Mouse (Mus musculus): ENCODE data around the gene Lpcat4. TPM values are rescaled to one million over a fixed set of nuclear protein-coding genes. Genes with fewer than 3 reads are reported as not detected.

Lpcat4 gene
- total and polyA plus RNA-seq, 2 experiments from 2014 or later, result 21.6 to 23.3 TPM

DNA sequence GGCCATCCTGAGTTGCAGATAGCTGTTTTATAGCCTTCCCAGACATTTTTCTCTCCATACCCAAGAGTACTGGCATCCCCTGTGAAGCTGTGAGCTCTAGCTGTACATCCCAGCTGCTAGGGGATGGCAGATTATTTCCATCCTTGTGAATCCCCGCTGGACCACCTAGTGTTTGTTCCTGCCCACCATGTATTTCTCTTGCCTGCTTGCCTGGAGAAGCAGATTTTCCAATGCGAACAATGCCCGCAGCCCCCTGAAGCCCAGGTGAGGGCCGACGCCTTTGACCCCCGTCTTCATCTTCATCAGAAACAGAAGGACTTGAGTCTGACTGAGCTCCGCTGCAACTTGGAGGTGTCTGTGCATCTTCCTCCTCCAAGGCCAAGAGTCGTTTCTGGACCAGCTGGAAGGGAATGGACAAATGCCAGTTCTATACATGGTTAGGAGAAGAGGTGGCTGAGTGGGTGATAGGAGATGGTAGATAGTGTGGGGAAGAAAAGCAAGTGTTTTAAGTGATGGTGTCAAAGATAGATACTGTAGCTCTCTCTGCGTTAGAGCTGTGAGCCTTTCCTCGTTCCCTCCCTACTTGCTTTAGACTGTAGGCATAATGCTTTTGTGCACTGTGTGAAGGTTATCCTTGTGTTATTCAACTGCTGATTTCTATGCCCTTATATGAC lies 10.6 kb downstream of the Lpcat4 start:
- Histone ChIP-seq H3K9ac (replicated peaks; ENCODE audit: low read length, poor library complexity, severe bottlenecking) (no peak overlapping the region), H3K27ac (ENCODE audit: low read depth, low read length) (no peak overlapping the region), H3K27me3 (ENCODE audit: insufficient read depth, low read length) (no peaks in the 10 kb centered on the region), H3K4me1 (ENCODE audit: insufficient read depth, low read length) (no peaks in the 10 kb centered on the region), H3K36me3 (ENCODE audit: insufficient read depth, low read length) (peaks cover 31% of the 10 kb centered on the region), H3K4me3 (ENCODE audit: low read depth, low read length) (no peak overlapping the region), H3K9me3 (ENCODE audit: low read length) (no peaks in the 10 kb centered on the region), H3K4me2 (ENCODE audit: low read depth, low read length, poor library complexity, severe bottlenecking) (no peak overlapping the region)
- DNase-seq (ENCODE audit: low spot score), result no peak
- ATAC-seq (ENCODE audit: low FRiP score), result no peak
- TF ChIP-seq CTCF (IDR thresholded peaks at IDR 0.05), result no peak
- 93% methylated on average over 10 of the region's 10 CpGs for WGBS

DNA sequence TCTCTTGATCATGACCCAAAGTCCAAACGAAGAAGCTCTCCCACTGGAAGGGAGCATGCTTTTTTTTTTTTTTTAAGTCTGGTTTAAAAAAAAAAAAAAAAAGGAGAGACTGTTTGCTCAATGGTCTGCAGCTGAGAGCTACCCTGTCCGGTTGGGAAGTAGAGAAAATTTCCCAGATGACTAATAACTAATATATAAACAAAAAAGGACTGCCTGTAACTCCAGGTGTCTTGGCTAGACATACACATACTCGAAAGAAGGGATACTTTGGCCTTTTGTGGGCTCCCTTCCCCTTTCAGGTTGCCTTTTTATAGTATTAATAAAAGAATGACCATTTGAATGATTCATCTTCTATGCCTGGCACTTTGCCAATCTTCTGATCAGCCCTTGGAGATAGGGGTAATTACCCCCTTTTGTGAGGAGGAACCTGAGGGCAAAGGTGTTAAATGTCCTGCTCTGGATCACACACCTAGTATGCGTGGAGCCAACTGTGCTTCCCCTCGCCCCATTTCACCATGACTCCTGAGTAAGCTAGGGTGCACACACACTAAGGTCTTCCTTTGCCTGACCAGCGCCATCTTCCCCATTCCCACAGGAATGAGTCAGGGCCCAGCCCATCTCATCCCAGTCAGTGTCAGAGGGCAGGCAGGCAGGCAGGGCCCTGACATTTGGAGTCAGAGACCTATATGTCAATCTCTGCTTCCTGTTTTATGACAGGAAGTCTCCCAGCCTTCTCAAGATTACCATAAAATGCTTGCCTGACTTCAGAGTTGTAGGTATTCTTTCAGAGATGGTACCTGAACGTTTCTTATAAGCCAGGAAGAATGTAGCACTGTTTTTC lies 15.6 kb downstream of the Lpcat4 start:
- TF ChIP-seq CTCF (IDR thresholded peaks at IDR 0.05), result no peak
- Histone ChIP-seq H3K4me2 (ENCODE audit: low read depth, low read length, poor library complexity, severe bottlenecking) (no peak overlapping the region), H3K27ac (ENCODE audit: low read depth, low read length) (no peak overlapping the region), H3K4me3 (ENCODE audit: low read depth, low read length) (no peak overlapping the region), H3K4me1 (ENCODE audit: insufficient read depth, low read length) (no peaks in the 10 kb centered on the region), H3K9ac (replicated peaks; ENCODE audit: low read length, poor library complexity, severe bottlenecking) (no peak overlapping the region), H3K27me3 (ENCODE audit: insufficient read depth, low read length) (no peaks in the 10 kb centered on the region), H3K36me3 (ENCODE audit: insufficient read depth, low read length) (peaks cover 4% of the 10 kb centered on the region; the same call in 1 of the 2 replicates), H3K9me3 (ENCODE audit: low read length) (no peaks in the 10 kb centered on the region)
- 70% methylated on average over 7 of the region's 7 CpGs for WGBS
- ATAC-seq (ENCODE audit: low FRiP score) (no peak), DNase-seq (ENCODE audit: low spot score) (no peak)

DNA sequence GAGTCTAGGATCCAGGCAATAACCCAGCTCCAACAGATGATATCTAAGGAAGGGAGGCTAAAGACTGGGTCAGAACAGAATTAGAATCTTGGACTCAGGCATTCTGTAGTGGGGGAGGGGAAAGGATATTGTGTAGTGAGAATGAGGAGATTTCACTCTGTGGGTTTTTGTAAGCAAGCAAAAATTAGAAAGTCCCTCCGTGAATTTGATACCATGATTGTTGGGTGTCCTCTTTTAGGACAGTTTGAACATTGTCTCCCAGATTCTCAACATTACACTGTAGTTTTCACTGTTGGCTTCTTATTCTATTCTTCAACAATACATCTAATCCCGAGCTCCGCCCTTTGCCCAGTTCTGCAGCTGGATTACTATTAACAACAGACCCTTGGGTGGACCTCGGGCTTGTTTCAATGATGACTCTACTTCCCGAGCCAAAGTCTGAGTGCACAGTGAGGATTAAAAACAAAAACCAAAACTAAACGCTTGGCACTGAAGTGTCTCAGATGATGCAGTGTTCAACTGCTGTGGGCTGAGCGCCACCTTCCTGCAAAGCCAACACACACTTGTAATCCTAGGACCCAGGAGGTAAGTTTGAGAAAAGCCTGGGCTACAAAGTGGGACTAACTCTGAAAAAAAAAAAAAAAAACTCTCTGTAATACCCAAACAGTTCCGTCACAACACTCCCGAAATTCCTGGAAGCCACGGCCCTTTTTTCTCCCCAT lies 20.1 kb downstream of the Lpcat4 start, which contains the start of gene Nutm1:
Gene Nutm1 (minus strand): TSS at position 51 of the 722 bp plus-strand sequence.
- Histone ChIP-seq H3K4me3 (ENCODE audit: low read depth, low read length) (no peak within 1 kb of the TSS), H3K4me2 (ENCODE audit: low read depth, low read length, poor library complexity, severe bottlenecking) (no peak within 1 kb of the TSS), H3K36me3 (ENCODE audit: insufficient read depth, low read length) (no peaks in the 10 kb centered on the region), H3K9me3 (ENCODE audit: low read length) (no peaks in the 10 kb centered on the region), H3K27me3 (ENCODE audit: insufficient read depth, low read length) (no peaks in the 10 kb centered on the region), H3K27ac (ENCODE audit: low read depth, low read length) (no peak within 1 kb of the TSS), H3K9ac (replicated peaks; ENCODE audit: low read length, poor library complexity, severe bottlenecking) (no peak within 1 kb of the TSS), H3K4me1 (ENCODE audit: insufficient read depth, low read length) (no peaks in the 10 kb centered on the region)
- DNase-seq (ENCODE audit: low spot score), result no peak
- 70% methylated on average over 10 of the region's 10 CpGs for WGBS
- TF ChIP-seq CTCF (IDR thresholded peaks at IDR 0.05), result peak; percentile 33
- ATAC-seq (ENCODE audit: low FRiP score), result no peak

DNA sequence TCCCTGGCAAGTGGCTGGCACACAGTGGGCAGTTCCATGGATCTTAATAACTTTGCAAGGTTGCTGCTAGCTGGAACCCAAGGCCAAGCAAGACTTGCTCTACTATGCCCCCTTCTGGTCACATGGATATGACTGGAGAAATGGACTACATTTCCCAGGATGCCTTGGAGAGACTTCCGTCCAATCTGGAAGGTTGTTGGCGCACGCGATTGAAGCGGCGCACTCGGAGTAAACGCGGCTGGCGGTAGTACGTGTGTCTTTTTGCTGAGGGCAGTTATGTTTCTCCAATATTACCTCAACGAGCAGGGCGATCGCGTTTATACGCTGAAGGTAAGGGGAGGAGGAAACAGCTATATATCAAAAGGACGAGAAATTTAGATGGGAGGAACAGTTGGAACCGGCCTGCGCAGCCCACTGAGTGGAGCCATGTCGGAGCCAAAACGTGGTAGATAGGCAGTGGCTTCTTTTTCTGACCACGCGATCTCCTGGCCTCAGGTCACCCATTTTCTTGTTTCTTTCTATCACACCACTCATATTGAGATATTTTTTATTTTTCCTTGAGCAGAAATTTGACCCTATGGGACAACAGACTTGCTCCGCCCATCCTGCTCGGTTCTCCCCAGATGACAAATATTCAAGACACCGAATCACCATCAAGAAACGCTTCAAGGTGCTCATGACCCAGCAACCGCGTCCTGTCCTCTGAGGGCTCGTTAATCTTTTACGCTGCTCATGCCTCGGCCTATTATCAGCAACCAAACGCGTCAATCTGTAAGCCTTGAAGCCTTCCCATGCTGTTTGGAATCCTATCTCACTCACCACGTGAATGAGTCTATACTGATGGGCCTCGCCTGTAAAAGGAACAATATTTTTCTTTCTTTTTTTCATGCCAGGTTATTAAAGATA lies 22.7 kb downstream of the Lpcat4 start, which contains the start of gene Nop10:
Gene Nop10 (plus strand): TSS at position 179 of the 906 bp plus-strand sequence.
- ATAC-seq (ENCODE audit: low FRiP score), result peak; percentile 68
- Histone ChIP-seq H3K27me3 (ENCODE audit: insufficient read depth, low read length) (no peaks in the 10 kb centered on the region), H3K36me3 (ENCODE audit: insufficient read depth, low read length) (no peaks in the 10 kb centered on the region), H3K4me2 (ENCODE audit: low read depth, low read length, poor library complexity, severe bottlenecking) (peak within 1 kb of the TSS; percentile 62), H3K4me1 (ENCODE audit: insufficient read depth, low read length) (peaks cover 4% of the 10 kb centered on the region; the same call in 1 of the 2 replicates), H3K4me3 (ENCODE audit: low read depth, low read length) (peak within 1 kb of the TSS; percentile 47), H3K27ac (ENCODE audit: low read depth, low read length) (peak within 1 kb of the TSS; percentile 65), H3K9ac (replicated peaks; ENCODE audit: low read length, poor library complexity, severe bottlenecking) (peak within 1 kb of the TSS; percentile 65), H3K9me3 (ENCODE audit: low read length) (no peaks in the 10 kb centered on the region)
- under 1% methylated on average over 36 of the region's 36 CpGs for whole genome bisulfite sequencing
- peak; percentile 96 for DNase-seq (ENCODE audit: low spot score)
- peak; percentile 97 for TF ChIP-seq CTCF (IDR thresholded peaks at IDR 0.05)

DNA sequence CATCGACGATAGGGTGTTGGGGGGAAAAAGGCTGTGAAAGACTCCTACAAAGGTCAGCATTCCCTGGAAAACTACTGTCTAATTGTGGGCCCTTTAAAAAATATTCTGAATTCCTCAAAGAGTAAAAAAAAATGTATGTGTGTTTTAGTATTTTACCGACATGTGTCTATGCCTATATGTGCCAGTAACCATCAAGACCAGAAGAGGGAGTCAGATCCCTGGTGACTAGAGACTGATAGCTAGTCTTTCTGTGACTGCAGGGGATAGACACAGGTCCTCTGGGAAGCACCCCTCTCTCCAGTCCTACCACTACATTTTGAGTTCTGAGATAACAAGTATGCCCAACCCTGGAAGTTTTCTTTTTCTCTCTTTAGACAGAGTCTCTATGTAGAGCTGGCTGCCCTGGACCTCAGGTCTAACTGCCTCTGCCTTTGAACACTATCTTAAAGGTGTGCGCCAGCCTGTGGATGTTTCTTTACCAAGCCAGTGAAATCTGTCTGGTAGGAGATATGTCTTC lies 23.6 kb downstream of the Lpcat4 start:
- Histone ChIP-seq H3K9ac (replicated peaks; ENCODE audit: low read length, poor library complexity, severe bottlenecking) (peak overlapping the region; percentile 65), H3K27ac (ENCODE audit: low read depth, low read length) (peak overlapping the region; percentile 65), H3K27me3 (ENCODE audit: insufficient read depth, low read length) (no peaks in the 10 kb centered on the region), H3K4me2 (ENCODE audit: low read depth, low read length, poor library complexity, severe bottlenecking) (peak overlapping the region; percentile 62), H3K4me1 (ENCODE audit: insufficient read depth, low read length) (peaks cover 10% of the 10 kb centered on the region), H3K36me3 (ENCODE audit: insufficient read depth, low read length) (no peaks in the 10 kb centered on the region), H3K4me3 (ENCODE audit: low read depth, low read length) (peak overlapping the region; percentile 47), H3K9me3 (ENCODE audit: low read length) (no peaks in the 10 kb centered on the region)
- peak; percentile 56 for TF ChIP-seq CTCF (IDR thresholded peaks at IDR 0.05)
- ATAC-seq (ENCODE audit: low FRiP score) (no peak), DNase-seq (ENCODE audit: low spot score) (peak; percentile 38)
- 33% methylated on average over 4 of the region's 4 CpGs for WGBS
